9 mouse cellular contexts compared by ENCODE assay signal in the genomic region with DNA sequence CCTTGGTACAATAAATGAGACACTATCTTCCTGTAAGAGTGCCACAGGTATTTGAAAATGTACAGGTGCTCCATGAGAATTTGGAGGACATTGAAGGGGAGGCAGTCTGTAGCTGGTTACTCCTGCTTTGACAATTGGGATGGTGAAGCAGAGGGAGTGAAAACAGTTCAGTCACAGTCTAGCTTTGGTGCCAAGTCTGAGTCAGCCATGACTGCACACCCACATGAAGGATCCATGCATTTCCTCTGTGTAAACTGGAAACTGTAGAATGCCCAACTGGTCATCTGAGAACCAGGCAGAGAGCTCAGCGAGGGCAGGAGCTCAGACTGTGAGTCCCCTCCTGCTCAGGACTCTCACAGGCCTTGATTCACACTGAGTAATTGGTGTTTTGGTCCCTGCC.
"Had no signal": no experiment of that assay in that cellular context is flagged by ENCODE, and none has a peak within 500 bp of the region (broad histone marks: within the 10 kb centered on the region; RNA-seq: fewer than 3 reads in every experiment).

No protein-coding gene starts in this region.

- DNase-seq: kidney, adult 9 months; kidney, postnatal 4 days; lung, embryonic 14.5 days; lung, postnatal 10 days; lung, postnatal 4 days; midbrain, embryonic 14.5 days; retina, postnatal 1 day; spleen, adult 18-20 months; thymus, postnatal 36 days had no signal
